ENCODE assay signal across 9 mouse cellular contexts in the genomic region with DNA sequence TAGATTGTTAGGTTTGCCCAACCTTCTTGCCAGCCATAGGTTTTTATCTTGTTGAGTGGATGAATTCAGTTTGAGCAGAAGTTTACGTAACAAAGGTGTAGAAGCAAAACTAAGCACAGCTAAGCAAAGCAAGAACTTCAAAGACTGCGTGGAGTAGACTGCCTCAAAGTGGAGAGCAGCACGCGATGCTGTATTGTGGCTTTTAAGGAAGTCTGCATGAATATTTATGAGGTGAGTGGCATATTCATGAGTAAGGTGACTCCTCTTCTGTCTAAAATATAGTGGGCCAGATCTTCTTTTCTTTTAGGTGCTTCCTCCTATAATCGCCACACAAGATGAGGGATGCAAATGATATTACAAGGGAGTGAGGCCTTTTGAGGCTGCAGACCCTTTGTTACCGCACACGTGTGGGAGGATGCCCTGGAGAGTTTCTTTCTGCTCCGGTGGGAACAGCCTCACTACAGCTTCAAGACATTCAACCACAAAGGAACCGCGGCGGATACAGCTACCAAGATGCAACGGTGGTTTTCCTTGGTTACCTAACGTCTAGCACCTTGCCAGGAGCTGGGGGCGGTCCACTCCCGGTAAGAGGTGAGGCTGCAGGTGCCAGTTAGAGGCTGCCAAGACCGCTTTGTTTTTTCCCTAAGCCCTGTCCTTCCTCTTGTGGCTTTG. TPM values are rescaled to one million over a fixed set of nuclear protein-coding genes. Genes with fewer than 3 reads are reported as not detected.
DNase-seq lines count a peak whose midpoint lies in the region; ATAC-seq and TF ChIP-seq lines count a peak whose summit lies in the region.
"Had no signal": no experiment of that assay in that cellular context is flagged by ENCODE, and none has a peak within 500 bp of the region (broad histone marks: within the 10 kb centered on the region; RNA-seq: fewer than 3 reads in every experiment).

No protein-coding gene starts in this region.

- no peak overlapping the region for H3K27ac ChIP-seq in intestine, embryonic 14.5 days (ENCODE audit: low read depth)
- H3K27ac ChIP-seq in intestine, embryonic 16.5 days (ENCODE audit: low read length), result no peak overlapping the region
- no peak overlapping the region for H3K27ac ChIP-seq in hindbrain, embryonic 11.5 days (ENCODE audit: low read depth, low read length)
- H3K27ac ChIP-seq in midbrain, embryonic 16.5 days (ENCODE audit: low read length), result peak overlapping the region; percentile 57
- no peak overlapping the region for H3K27ac ChIP-seq in stomach, postnatal 0 days (replicated peaks)

- TF ChIP-seq POLR2A in brain, embryonic 14.5 days (IDR thresholded peaks at IDR 0.05; ENCODE audit: borderline replicate concordance, extremely low read depth, insufficient read depth, insufficient read length, poor library complexity, severe bottlenecking), result no peak

- H3K9me3 ChIP-seq in intestine, embryonic 14.5 days (ENCODE audit: control insufficient read depth, low read length), result no peaks in the 10 kb centered on the region
- H3K9me3 ChIP-seq in intestine, embryonic 16.5 days (ENCODE audit: control insufficient read depth, low read length), result no peaks in the 10 kb centered on the region
- H3K9me3 ChIP-seq in hindbrain, embryonic 11.5 days (ENCODE audit: control insufficient read depth, low read length), result no peaks in the 10 kb centered on the region
- H3K9me3 ChIP-seq in midbrain, embryonic 16.5 days (replicated peaks; ENCODE audit: control insufficient read depth, low read length, poor library complexity, severe bottlenecking), result no peaks in the 10 kb centered on the region
- no peaks in the 10 kb centered on the region for H3K9me3 ChIP-seq in stomach, postnatal 0 days (ENCODE audit: control insufficient read depth, low read length)

- H3K36me3 ChIP-seq in intestine, embryonic 14.5 days (ENCODE audit: control insufficient read depth, insufficient read depth, low read length), result no peaks in the 10 kb centered on the region
- no peaks in the 10 kb centered on the region for H3K36me3 ChIP-seq in intestine, embryonic 16.5 days (ENCODE audit: control insufficient read depth, insufficient read depth, low read length)
- no peaks in the 10 kb centered on the region for H3K36me3 ChIP-seq in hindbrain, embryonic 11.5 days (ENCODE audit: control insufficient read depth, insufficient read depth, low read length)
- H3K36me3 ChIP-seq in midbrain, embryonic 16.5 days (ENCODE audit: control insufficient read depth, insufficient read depth, low read length), result no peaks in the 10 kb centered on the region
- H3K36me3 ChIP-seq in stomach, postnatal 0 days (ENCODE audit: control insufficient read depth, insufficient read depth, low read length), result no peaks in the 10 kb centered on the region

- no peak for ATAC-seq in intestine, embryonic 14.5 days (replicated peaks; ENCODE audit: low FRiP score, low TSS enrichment, low read depth)
- no peak for ATAC-seq in intestine, embryonic 16.5 days
- ATAC-seq in hindbrain, embryonic 11.5 days (ENCODE audit: low FRiP score), result peak; percentile 75
- peak; percentile 61 for ATAC-seq in midbrain, embryonic 16.5 days
- ATAC-seq in stomach, postnatal 0 days (ENCODE audit: low FRiP score, low TSS enrichment), result no peak
- ATAC-seq: Patski had no signal

- DNase-seq in intestine, embryonic 14.5 days (ENCODE audit: low spot score), result no peak
- DNase-seq in brain, embryonic 14.5 days (ENCODE audit: low read depth), result peak; percentile 61
- DNase-seq in hindbrain, embryonic 11.5 days (ENCODE audit: low spot score), result peak; percentile 64
- no peak for DNase-seq in adrenal gland, adult (ENCODE audit: inconsistent age in 2 of 2, low spot score in 1 of 2)
- no peak for DNase-seq in layer of hippocampus, postnatal 14 days (ENCODE audit: low spot score in 2 of 2)
- no peak for DNase-seq in stomach, postnatal 0 days (ENCODE audit: low spot score)

- H3K27me3 ChIP-seq in intestine, embryonic 14.5 days (replicated peaks; ENCODE audit: control insufficient read depth, insufficient read depth, low read length), result 0 out of 2 replicates have a peak, but pooled peaks cover 3% of the 10 kb centered on the region
- no peaks in the 10 kb centered on the region for H3K27me3 ChIP-seq in intestine, embryonic 16.5 days (replicated peaks; ENCODE audit: control insufficient read depth, insufficient read depth, low read length)
- no peaks in the 10 kb centered on the region for H3K27me3 ChIP-seq in hindbrain, embryonic 11.5 days (ENCODE audit: control insufficient read depth, insufficient read depth, low read length)
- peaks cover 5% of the 10 kb centered on the region; the same call in 1 of the 2 replicates for H3K27me3 ChIP-seq in midbrain, embryonic 16.5 days (ENCODE audit: control insufficient read depth, insufficient read depth, low read depth, low read length)
- 0 out of 2 replicates have a peak, but pooled peaks cover 2% of the 10 kb centered on the region for H3K27me3 ChIP-seq in stomach, postnatal 0 days (ENCODE audit: control insufficient read depth, insufficient read depth, low read length)
- H3K27me3 ChIP-seq: Patski had no signal

- no peak for TF ChIP-seq CTCF in brain, embryonic 14.5 days (IDR thresholded peaks at IDR 0.05; ENCODE audit: borderline replicate concordance, extremely low read depth, insufficient read depth, insufficient read length)
- no peak for TF ChIP-seq CTCF in stomach, postnatal 0 days (IDR thresholded peaks at IDR 0.05; ENCODE audit: low read depth)

- no peaks in the 10 kb centered on the region for H3K4me1 ChIP-seq in intestine, embryonic 14.5 days (replicated peaks; ENCODE audit: control insufficient read depth, insufficient read depth, low read length)
- H3K4me1 ChIP-seq in intestine, embryonic 16.5 days (ENCODE audit: control insufficient read depth, insufficient read depth, low read length), result no peaks in the 10 kb centered on the region
- no peaks in the 10 kb centered on the region for H3K4me1 ChIP-seq in hindbrain, embryonic 11.5 days (replicated peaks; ENCODE audit: control insufficient read depth, insufficient read depth, low read length)
- peaks cover 9% of the 10 kb centered on the region; the same call in 1 of the 2 replicates for H3K4me1 ChIP-seq in midbrain, embryonic 16.5 days (ENCODE audit: control insufficient read depth, insufficient read depth, low read length)
- H3K4me1 ChIP-seq in stomach, postnatal 0 days (replicated peaks; ENCODE audit: control insufficient read depth, insufficient read depth), result no peaks in the 10 kb centered on the region

- no peak for TF ChIP-seq EP300 in stomach, postnatal 0 days (optimal IDR thresholded peaks at IDR 0.05)

- WGBS in intestine, embryonic 14.5 days, result 7% methylated on average over 16 of the region's 16 CpGs
- 4% methylated on average over 16 of the region's 16 CpGs for WGBS in intestine, embryonic 16.5 days
- 4% methylated on average over 16 of the region's 16 CpGs for WGBS in hindbrain, embryonic 11.5 days
- WGBS in midbrain, embryonic 16.5 days, result 1% methylated on average over 16 of the region's 16 CpGs
- 3% methylated on average over 16 of the region's 16 CpGs for WGBS in stomach, postnatal 0 days

- peak overlapping the region; percentile 18 for H3K4me2 ChIP-seq in intestine, embryonic 14.5 days (ENCODE audit: low read length)
- H3K4me2 ChIP-seq in intestine, embryonic 16.5 days (ENCODE audit: low read depth, low read length), result no peak overlapping the region
- peak overlapping the region; percentile 42 for H3K4me2 ChIP-seq in hindbrain, embryonic 11.5 days (replicated peaks; ENCODE audit: low read depth, low read length)
- H3K4me2 ChIP-seq in midbrain, embryonic 16.5 days (ENCODE audit: low read length), result peak overlapping the region; percentile 52
- no peak overlapping the region for H3K4me2 ChIP-seq in stomach, postnatal 0 days (replicated peaks; ENCODE audit: low read depth)

- no peak overlapping the region for H3K9ac ChIP-seq in intestine, embryonic 14.5 days (ENCODE audit: low read length)
- H3K9ac ChIP-seq in intestine, embryonic 16.5 days (ENCODE audit: low read depth, low read length), result no peak overlapping the region
- H3K9ac ChIP-seq in hindbrain, embryonic 11.5 days (ENCODE audit: low read depth, low read length), result peak overlapping the region; percentile 53
- H3K9ac ChIP-seq in midbrain, embryonic 16.5 days (ENCODE audit: low read depth, low read length), result peak overlapping the region; percentile 50
- H3K9ac ChIP-seq in stomach, postnatal 0 days (ENCODE audit: low read length), result no peak overlapping the region

- no peak overlapping the region; the same call in 1 of the 2 replicates for H3K4me3 ChIP-seq in intestine, embryonic 14.5 days (ENCODE audit: low read depth, low read length)
- H3K4me3 ChIP-seq in intestine, embryonic 16.5 days (ENCODE audit: low read length), result no peak overlapping the region
- peak overlapping the region; percentile 27 for H3K4me3 ChIP-seq in hindbrain, embryonic 11.5 days (ENCODE audit: low read depth, low read length)
- peak overlapping the region; percentile 33 for H3K4me3 ChIP-seq in midbrain, embryonic 16.5 days (ENCODE audit: low read depth, low read length)
- H3K4me3 ChIP-seq in stomach, postnatal 0 days (ENCODE audit: low read depth, low read length), result no peak overlapping the region

RNA-seq across cellular contexts. Expression of gene Rlf, which starts 16.2 kb away (rescaled TPM):
- 20.7 and 22.7 TPM in 2 replicates for polyA plus RNA-seq in intestine, embryonic 14.5 days (2014; fragmentation: Nextera tagmentation; extraction: Ambion mirVana)
- polyA plus RNA-seq in intestine, embryonic 16.5 days (2015; fragmentation: Nextera tagmentation; extraction: Ambion mirVana), result 15.1 and 15.7 TPM in 2 replicates
- polyA plus RNA-seq in brain, embryonic 14.5 days (2012; rRNA removed), result 15.5 and 23.2 TPM in 2 replicates
- polyA plus RNA-seq in hindbrain, embryonic 11.5 days (2014; fragmentation: Nextera tagmentation; extraction: Ambion mirVana), result 26.7 and 34.1 TPM in 2 replicates
- polyA plus RNA-seq in midbrain, embryonic 16.5 days (2015; fragmentation: Nextera tagmentation; extraction: Ambion mirVana), result 29.3 and 33.4 TPM in 2 replicates
- total RNA-seq in layer of hippocampus, postnatal 14 days (2021), result 10 to 100 TPM; 30.6 to 32.2 TPM
- polyA plus RNA-seq in stomach, postnatal 0 days (2015; fragmentation: Nextera tagmentation; extraction: Ambion mirVana), result 6.9 and 7.7 TPM in 2 replicates

Comparison
In these comparisons a context has a peak if more than half of its experiments do, and no peak if none do; other contexts are left out.
1. H3K4me2 ChIP-seq: peak in intestine, embryonic 14.5 days (single experiment), hindbrain, embryonic 11.5 days (single experiment) and midbrain, embryonic 16.5 days (single experiment); none in intestine, embryonic 16.5 days (single experiment) and stomach, postnatal 0 days (single experiment).
2. ATAC-seq: peak in hindbrain, embryonic 11.5 days (single experiment) and midbrain, embryonic 16.5 days (single experiment); none in intestine, embryonic 14.5 days (single experiment), intestine, embryonic 16.5 days (single experiment) and stomach, postnatal 0 days (single experiment).
3. DNase-seq: peak in brain, embryonic 14.5 days (single experiment) and hindbrain, embryonic 11.5 days (single experiment); none in intestine, embryonic 14.5 days (single experiment), adrenal gland, adult (0 of 2), layer of hippocampus, postnatal 14 days (0 of 2) and stomach, postnatal 0 days (single experiment).
4. H3K4me3 ChIP-seq: peak in hindbrain, embryonic 11.5 days (single experiment) and midbrain, embryonic 16.5 days (single experiment); none in intestine, embryonic 14.5 days (single experiment), intestine, embryonic 16.5 days (single experiment) and stomach, postnatal 0 days (single experiment).
5. H3K9ac ChIP-seq: peak in hindbrain, embryonic 11.5 days (single experiment) and midbrain, embryonic 16.5 days (single experiment); none in intestine, embryonic 14.5 days (single experiment), intestine, embryonic 16.5 days (single experiment) and stomach, postnatal 0 days (single experiment).